Mouse (Mus musculus): ENCODE measurements at regions not wholly inside any gene's neighbourhood (a gene's known extent, or its start where the extent isn't known, plus 50 kb on each side); places are given as distances from the start of the nearest gene placed in this dataset.
"Not testable (repeated sequence)": the region's sequence is repeated elsewhere in the genome, so short reads cannot be mapped to it uniquely, and the experiment has no call there.

DNA sequence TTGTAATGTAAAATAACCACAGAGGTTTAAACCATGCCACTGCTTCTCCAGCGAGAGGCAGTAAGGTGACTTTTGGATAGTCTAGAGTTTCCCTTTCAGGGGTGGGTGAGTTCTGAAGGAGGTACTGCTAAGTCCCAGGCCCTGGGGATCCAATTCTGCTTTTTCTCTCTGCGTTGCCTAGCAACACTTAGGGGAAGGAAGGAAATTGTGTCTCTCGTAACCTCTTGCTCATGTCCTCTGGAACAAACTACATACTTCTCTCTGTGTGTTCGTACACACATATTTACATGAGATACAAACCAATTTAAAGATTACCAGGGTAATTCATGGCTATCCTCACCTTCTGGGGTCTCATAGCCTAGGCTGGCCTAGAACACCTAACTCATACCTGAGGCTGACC, 118.7 kb upstream of the Mrps10 start:
- Histone ChIP-seq H3K27ac (ENCODE audit: control insufficient read depth, insufficient read depth, low read length) (no peak overlapping the region), H3K27me3 (ENCODE audit: control insufficient read depth, insufficient read depth, low read length) (no peaks in the 10 kb centered on the region), H3K4me1 (replicated peaks; ENCODE audit: control insufficient read depth, insufficient read depth, low read length) (no peaks in the 10 kb centered on the region), H3K4me3 (ENCODE audit: control insufficient read depth, insufficient read depth, low read length) (no peak overlapping the region), H3K36me3 (ENCODE audit: control insufficient read depth, insufficient read depth, low read length) (no peaks in the 10 kb centered on the region)
- WGBS: 76% methylated on average over 4 of the region's 4 CpGs
- no peak for DNase-seq
- TF ChIP-seq POLR2A (IDR thresholded peaks at IDR 0.05; ENCODE audit: control insufficient read depth, extremely low read depth, insufficient read depth, low read length, poor library complexity) (no peak), CTCF (IDR thresholded peaks at IDR 0.05; ENCODE audit: borderline replicate concordance, control insufficient read depth, extremely low read depth, insufficient read depth, low read length, poor library complexity) (no peak)

DNA sequence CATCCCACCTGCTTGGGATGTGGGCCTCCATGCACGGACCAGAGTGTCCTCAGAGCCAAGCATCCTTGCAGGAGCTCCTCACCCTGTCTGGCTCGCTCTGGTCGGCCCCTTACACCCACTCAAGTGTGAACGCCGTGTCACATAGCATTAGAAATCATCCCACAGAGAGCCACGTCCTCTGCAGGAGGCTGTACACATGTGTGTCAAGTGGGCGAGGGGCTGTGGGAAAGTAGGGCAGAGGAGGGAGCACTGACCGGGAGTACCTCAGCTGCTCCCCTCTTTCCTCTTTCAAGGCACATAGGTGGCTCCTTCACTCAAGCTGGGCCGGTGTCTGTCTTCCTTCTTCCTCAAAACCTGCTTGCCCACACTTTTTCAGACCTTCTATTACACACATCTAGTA, 119.5 kb upstream of the Mrps10 start:
- no peak for TF ChIP-seq POLR2A (IDR thresholded peaks at IDR 0.05; ENCODE audit: control insufficient read depth, extremely low read depth, insufficient read depth, low read length, poor library complexity)
- TF ChIP-seq CTCF (IDR thresholded peaks at IDR 0.05; ENCODE audit: borderline replicate concordance, control insufficient read depth, extremely low read depth, insufficient read depth, low read length, poor library complexity): no peak
- Histone ChIP-seq H3K4me1 (replicated peaks; ENCODE audit: control insufficient read depth, insufficient read depth, low read length) (no peaks in the 10 kb centered on the region), H3K27ac (ENCODE audit: control insufficient read depth, insufficient read depth, low read length) (no peak overlapping the region), H3K27me3 (ENCODE audit: control insufficient read depth, insufficient read depth, low read length) (no peaks in the 10 kb centered on the region), H3K4me3 (ENCODE audit: control insufficient read depth, insufficient read depth, low read length) (no peak overlapping the region), H3K36me3 (ENCODE audit: control insufficient read depth, insufficient read depth, low read length) (no peaks in the 10 kb centered on the region)
- no peak for DNase-seq
- WGBS: 84% methylated on average over 9 of the region's 9 CpGs

DNA sequence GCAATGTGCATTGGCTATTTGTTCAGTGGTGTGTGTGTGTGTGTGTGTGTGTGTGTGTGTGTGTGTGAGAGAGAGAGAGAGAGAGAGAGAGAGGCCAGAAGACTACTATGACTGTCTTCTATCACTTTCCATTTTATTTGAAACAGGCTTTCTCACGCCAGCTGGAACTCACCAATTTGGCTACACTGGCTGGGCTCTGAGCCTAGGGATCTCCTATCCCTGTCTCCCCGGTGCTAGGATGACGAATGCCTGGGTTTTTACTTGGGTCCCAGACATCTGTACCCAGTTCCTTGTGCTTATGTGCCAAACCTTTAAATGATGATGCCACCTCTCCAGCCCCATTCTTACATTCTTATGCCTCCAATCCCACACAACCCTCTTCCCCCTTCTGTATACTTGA, 120.6 kb upstream of the Mrps10 start:
- H3K4me3 ChIP-seq (ENCODE audit: control insufficient read depth, insufficient read depth, low read length): no peak overlapping the region
- TF ChIP-seq CTCF (IDR thresholded peaks at IDR 0.05; ENCODE audit: borderline replicate concordance, control insufficient read depth, extremely low read depth, insufficient read depth, low read length, poor library complexity): no peak
- H3K27me3 ChIP-seq (ENCODE audit: control insufficient read depth, insufficient read depth, low read length): no peaks in the 10 kb centered on the region
- no peak for DNase-seq
- no peak overlapping the region for H3K27ac ChIP-seq (ENCODE audit: control insufficient read depth, insufficient read depth, low read length)
- H3K36me3 ChIP-seq (ENCODE audit: control insufficient read depth, insufficient read depth, low read length): no peaks in the 10 kb centered on the region
- no peaks in the 10 kb centered on the region for H3K4me1 ChIP-seq (replicated peaks; ENCODE audit: control insufficient read depth, insufficient read depth, low read length)
- WGBS: 96% methylated on average over 3 of the region's 3 CpGs

DNA sequence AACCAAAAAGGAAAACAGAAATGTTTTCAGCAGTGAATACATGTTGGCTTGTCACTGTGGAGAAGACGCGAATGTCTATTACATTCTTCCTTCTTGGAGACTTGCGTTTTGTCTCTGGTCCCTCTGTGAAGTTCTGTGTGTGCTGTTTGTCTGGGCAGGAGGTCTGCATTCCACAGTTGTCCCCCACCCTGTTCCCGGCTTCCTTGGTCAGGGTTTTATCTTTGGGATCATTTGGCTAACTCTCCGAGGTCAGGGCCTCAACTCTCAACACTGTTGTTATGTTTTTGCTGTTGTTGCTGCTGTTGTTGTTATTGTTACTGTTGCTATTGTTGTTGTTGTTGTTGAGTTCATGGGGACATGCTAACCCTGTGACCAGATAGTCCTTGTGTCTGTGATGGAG, 121.2 kb upstream of the Mrps10 start:
- H3K27me3 ChIP-seq (ENCODE audit: control insufficient read depth, insufficient read depth, low read length): no peaks in the 10 kb centered on the region
- H3K36me3 ChIP-seq (ENCODE audit: control insufficient read depth, insufficient read depth, low read length): no peaks in the 10 kb centered on the region
- 92% methylated on average over 5 of the region's 5 CpGs for WGBS
- no peak for DNase-seq
- TF ChIP-seq CTCF (IDR thresholded peaks at IDR 0.05; ENCODE audit: borderline replicate concordance, control insufficient read depth, extremely low read depth, insufficient read depth, low read length, poor library complexity) (no peak), POLR2A (IDR thresholded peaks at IDR 0.05; ENCODE audit: control insufficient read depth, extremely low read depth, insufficient read depth, low read length, poor library complexity) (no peak)
- H3K4me3 ChIP-seq (ENCODE audit: control insufficient read depth, insufficient read depth, low read length): no peak overlapping the region
- no peak overlapping the region for H3K27ac ChIP-seq (ENCODE audit: control insufficient read depth, insufficient read depth, low read length)
- no peaks in the 10 kb centered on the region for H3K4me1 ChIP-seq (replicated peaks; ENCODE audit: control insufficient read depth, insufficient read depth, low read length)

DNA sequence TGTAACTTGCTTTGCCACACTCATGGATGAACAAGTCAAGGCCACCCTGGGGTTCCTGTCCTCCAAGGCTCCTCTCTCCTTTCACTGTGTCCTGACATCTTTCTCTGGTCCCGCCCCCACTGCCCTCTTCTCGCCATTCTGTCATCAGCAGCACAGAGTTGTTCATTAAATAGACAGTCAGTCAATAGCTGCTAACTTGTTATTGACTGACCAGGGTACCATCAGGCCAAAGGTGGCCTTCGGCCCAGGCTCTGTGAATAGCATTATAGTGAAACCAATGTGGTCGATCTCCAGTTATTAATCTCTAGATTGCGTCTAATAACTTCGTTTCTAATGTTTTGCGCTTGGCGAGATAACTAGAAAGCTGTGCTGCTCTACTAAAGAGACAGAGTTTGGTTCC, 122.1 kb upstream of the Mrps10 start:
- no peak for DNase-seq
- Histone ChIP-seq H3K27ac (ENCODE audit: control insufficient read depth, insufficient read depth, low read length) (no peak overlapping the region), H3K4me1 (replicated peaks; ENCODE audit: control insufficient read depth, insufficient read depth, low read length) (no peaks in the 10 kb centered on the region), H3K27me3 (ENCODE audit: control insufficient read depth, insufficient read depth, low read length) (no peaks in the 10 kb centered on the region), H3K4me3 (ENCODE audit: control insufficient read depth, insufficient read depth, low read length) (no peak overlapping the region), H3K36me3 (ENCODE audit: control insufficient read depth, insufficient read depth, low read length) (no peaks in the 10 kb centered on the region)
- no peak for TF ChIP-seq POLR2A (IDR thresholded peaks at IDR 0.05; ENCODE audit: control insufficient read depth, extremely low read depth, insufficient read depth, low read length, poor library complexity)
- TF ChIP-seq CTCF (IDR thresholded peaks at IDR 0.05; ENCODE audit: borderline replicate concordance, control insufficient read depth, extremely low read depth, insufficient read depth, low read length, poor library complexity): no peak
- 98% methylated on average over 8 of the region's 8 CpGs for WGBS

DNA sequence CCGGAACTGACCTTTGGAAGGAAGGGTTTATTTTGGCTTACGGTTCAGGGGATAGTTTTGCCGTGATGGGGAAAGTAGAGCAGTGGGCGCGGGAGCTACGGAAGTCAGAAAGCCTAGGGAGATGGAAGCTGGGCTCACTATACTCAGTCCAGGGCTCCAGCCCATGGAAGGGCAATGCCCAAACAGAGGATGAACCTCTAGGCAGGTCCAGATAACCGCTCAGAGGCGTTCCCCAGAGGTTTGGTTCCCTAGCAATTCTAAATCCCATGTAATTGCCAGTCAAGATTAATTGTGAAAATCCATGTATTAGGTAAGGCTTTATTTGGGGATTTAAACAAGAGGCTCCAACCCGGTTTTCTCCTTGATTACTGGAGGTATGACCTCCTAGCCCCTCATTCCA, 123.1 kb upstream of the Mrps10 start:
- WGBS: 99% methylated on average over 9 of the region's 9 CpGs
- Histone ChIP-seq H3K36me3 (ENCODE audit: control insufficient read depth, insufficient read depth, low read length) (no peaks in the 10 kb centered on the region), H3K4me1 (replicated peaks; ENCODE audit: control insufficient read depth, insufficient read depth, low read length) (no peaks in the 10 kb centered on the region), H3K4me3 (ENCODE audit: control insufficient read depth, insufficient read depth, low read length) (no peak overlapping the region), H3K27me3 (ENCODE audit: control insufficient read depth, insufficient read depth, low read length) (no peaks in the 10 kb centered on the region), H3K27ac (ENCODE audit: control insufficient read depth, insufficient read depth, low read length) (no peak overlapping the region)
- TF ChIP-seq POLR2A (IDR thresholded peaks at IDR 0.05; ENCODE audit: control insufficient read depth, extremely low read depth, insufficient read depth, low read length, poor library complexity): no peak
- TF ChIP-seq CTCF (IDR thresholded peaks at IDR 0.05; ENCODE audit: borderline replicate concordance, control insufficient read depth, extremely low read depth, insufficient read depth, low read length, poor library complexity): no peak
- no peak for DNase-seq

DNA sequence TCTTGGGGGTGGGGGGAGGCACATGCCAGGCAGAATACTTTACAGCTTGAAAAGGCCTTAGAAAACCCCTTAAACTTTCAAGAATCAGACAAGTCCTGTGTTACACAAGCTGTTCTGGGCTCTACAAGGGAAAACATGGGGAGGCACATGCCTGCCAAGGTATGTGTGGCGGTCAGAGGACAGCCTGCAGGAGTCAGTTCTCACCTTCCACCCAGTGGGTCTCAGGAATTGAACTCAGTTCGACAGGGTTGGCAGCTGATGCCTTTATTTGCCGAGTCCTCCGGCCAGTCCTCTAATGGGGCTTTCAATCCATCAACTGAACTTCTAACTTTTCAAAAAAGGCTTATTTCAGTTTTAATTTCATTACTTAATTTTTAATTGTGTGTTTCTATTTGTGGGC, 129.6 kb upstream of the Mrps10 start:
- over 99% methylated on average over 4 of the region's 4 CpGs for WGBS
- H3K4me1 ChIP-seq (replicated peaks; ENCODE audit: control insufficient read depth, insufficient read depth, low read length): no peaks in the 10 kb centered on the region
- no peak overlapping the region for H3K27ac ChIP-seq (ENCODE audit: control insufficient read depth, insufficient read depth, low read length)
- no peaks in the 10 kb centered on the region for H3K27me3 ChIP-seq (ENCODE audit: control insufficient read depth, insufficient read depth, low read length)
- TF ChIP-seq POLR2A (IDR thresholded peaks at IDR 0.05; ENCODE audit: control insufficient read depth, extremely low read depth, insufficient read depth, low read length, poor library complexity): no peak
- TF ChIP-seq CTCF (IDR thresholded peaks at IDR 0.05; ENCODE audit: borderline replicate concordance, control insufficient read depth, extremely low read depth, insufficient read depth, low read length, poor library complexity): no peak
- no peaks in the 10 kb centered on the region for H3K36me3 ChIP-seq (ENCODE audit: control insufficient read depth, insufficient read depth, low read length)
- no peak for DNase-seq
- no peak overlapping the region for H3K4me3 ChIP-seq (ENCODE audit: control insufficient read depth, insufficient read depth, low read length)

DNA sequence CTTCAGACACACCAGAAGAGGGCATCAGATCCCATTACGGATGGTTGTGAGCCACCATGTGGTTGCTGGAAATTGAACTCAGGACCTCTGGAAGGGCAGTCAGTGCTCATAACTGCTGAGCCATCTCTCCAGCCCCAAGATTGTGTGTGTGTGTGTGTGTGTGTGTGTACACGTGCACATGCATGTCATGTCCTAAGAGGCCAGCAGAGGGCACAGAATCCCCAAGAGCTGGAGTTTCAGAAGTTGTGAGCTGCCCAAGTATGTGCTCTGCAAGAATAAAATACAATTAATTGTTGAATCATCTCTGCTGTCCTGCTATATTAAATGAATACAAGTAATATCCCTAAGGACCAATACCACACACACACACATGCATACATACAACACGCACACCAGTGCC, 130.8 kb upstream of the Mrps10 start:
- not testable (repeated sequence) for H3K36me3 ChIP-seq (ENCODE audit: control insufficient read depth, insufficient read depth, low read length); H3K4me1 ChIP-seq (replicated peaks; ENCODE audit: control insufficient read depth, insufficient read depth, low read length); H3K4me3 ChIP-seq (ENCODE audit: control insufficient read depth, insufficient read depth, low read length); DNase-seq; H3K27ac ChIP-seq (ENCODE audit: control insufficient read depth, insufficient read depth, low read length); H3K27me3 ChIP-seq (ENCODE audit: control insufficient read depth, insufficient read depth, low read length)
- WGBS: over 99% methylated on average over 3 of the region's 3 CpGs

Measured in thymus, adult 2 months (tissue).